Mouse (Mus musculus): ENCODE results near the gene Adamtsl4. TPM values are rescaled to one million over a fixed set of nuclear protein-coding genes. Genes with fewer than 3 reads are reported as not detected.
"Not testable (repeated sequence)": the region's sequence is repeated elsewhere in the genome, so short reads cannot be mapped to it uniquely, and the experiment has no call there.

Gene Adamtsl4
- total and polyA plus RNA-seq, 3 experiments = 39.2 to 51.4 (median 46.2) TPM

GRCm38 (mm10) chr3:95673707-95674211, 14.0 kb downstream of the Adamtsl4 start:
- 7% methylated on average over 11 of the region's 11 CpGs for WGBS
- Histone ChIP-seq H3K9ac (ENCODE audit: low read depth, low read length) (peak overlapping the region; percentile 79), H3K4me3 (peak overlapping the region; percentile 31; the same call in 1 of the 2 replicates), H3K79me2 (replicated peaks; ENCODE audit: control insufficient read depth, insufficient read depth, low read length) (peaks cover 4% of the 10 kb centered on the region; the same call in 1 of the 2 replicates), H3K27ac (peak overlapping the region; percentile 96), H3K4me1 (ENCODE audit: control insufficient read depth, insufficient read depth, low read length) (peaks cover 50% of the 10 kb centered on the region), H3K36me3 (ENCODE audit: control insufficient read depth, insufficient read depth, low read length) (peaks cover 22% of the 10 kb centered on the region), H3K27me3 (ENCODE audit: control insufficient read depth, insufficient read depth, low read length) (no peaks in the 10 kb centered on the region)
- intact Hi-C loops (cut with DNase I) = loop anchor here (2.0 kb wide), 1 partner anchor 21 kb away; no protein-coding TSS in a partner anchor
- no peak for TF ChIP-seq EP300 (IDR thresholded peaks at IDR 0.05; ENCODE audit: insufficient read depth, low read depth, low read length)
- TF ChIP-seq CTCF (IDR thresholded peaks at IDR 0.05) = no peak
- TF ChIP-seq POLR2A (IDR thresholded peaks at IDR 0.05; ENCODE audit: insufficient read depth, low read depth, low read length) = peak; percentile 18; the same call in 1 of the 2 replicates
- DNase-seq = peak; percentile 67 to 71

- TF ChIP-seq EP300 (IDR thresholded peaks at IDR 0.05; ENCODE audit: insufficient read depth, low read depth, low read length) = peak; percentile 95
- TF ChIP-seq CTCF (IDR thresholded peaks at IDR 0.05) = 0 out of 2 replicates have a peak, but pooled peaks have one; percentile 4
- TF ChIP-seq POLR2A (IDR thresholded peaks at IDR 0.05; ENCODE audit: insufficient read depth, low read depth, low read length) = peak; percentile 30; the same call in 1 of the 2 replicates
- peak; percentile 60 to 73 for DNase-seq
- peaks cover 4% of the 10 kb centered on the region; the same call in 1 of the 2 replicates for H3K79me2 ChIP-seq (replicated peaks; ENCODE audit: control insufficient read depth, insufficient read depth, low read length)
- H3K36me3 ChIP-seq (ENCODE audit: control insufficient read depth, insufficient read depth, low read length) = peaks cover 22% of the 10 kb centered on the region
- peak overlapping the region; percentile 79 for H3K9ac ChIP-seq (ENCODE audit: low read depth, low read length)
- no peaks in the 10 kb centered on the region for H3K27me3 ChIP-seq (ENCODE audit: control insufficient read depth, insufficient read depth, low read length)
- intact Hi-C loops (cut with DNase I) = no loop called here
- peak overlapping the region; percentile 96 for H3K27ac ChIP-seq
- H3K4me3 ChIP-seq = peak overlapping the region; percentile 31; the same call in 1 of the 2 replicates
- 24% methylated on average over 10 of the region's 10 CpGs for WGBS
- H3K4me1 ChIP-seq (ENCODE audit: control insufficient read depth, insufficient read depth, low read length) = peaks cover 54% of the 10 kb centered on the region
These were observed 14.6 kb downstream of the Adamtsl4 start for GRCm38 (mm10) chr3:95672861-95673706.

- Histone ChIP-seq H3K9ac (ENCODE audit: low read depth, low read length) (peak overlapping the region; percentile 11), H3K79me2 (replicated peaks; ENCODE audit: control insufficient read depth, insufficient read depth, low read length) (peaks cover 4% of the 10 kb centered on the region; the same call in 1 of the 2 replicates), H3K36me3 (ENCODE audit: control insufficient read depth, insufficient read depth, low read length) (peaks cover 25% of the 10 kb centered on the region), H3K27me3 (ENCODE audit: control insufficient read depth, insufficient read depth, low read length) (no peaks in the 10 kb centered on the region), H3K4me1 (ENCODE audit: control insufficient read depth, insufficient read depth, low read length) (peaks cover 57% of the 10 kb centered on the region), H3K4me3 (no peak overlapping the region), H3K27ac (peak overlapping the region; percentile 96)
- TF ChIP-seq EP300 (IDR thresholded peaks at IDR 0.05; ENCODE audit: insufficient read depth, low read depth, low read length) (peak; percentile 55; the same call in 1 of the 2 replicates), CTCF (IDR thresholded peaks at IDR 0.05) (no peak), POLR2A (IDR thresholded peaks at IDR 0.05; ENCODE audit: insufficient read depth, low read depth, low read length) (no peak)
- no peak for DNase-seq
- intact Hi-C loops (cut with DNase I) = no loop called here
- WGBS = 18% methylated on average over 3 of the region's 3 CpGs
These were observed 15.3 kb downstream of the Adamtsl4 start for GRCm38 (mm10) chr3:95672461-95672860.

GRCm38 (mm10) chr3:95671201-95671600, 16.5 kb downstream of the Adamtsl4 start:
- no peak for DNase-seq
- no peak for TF ChIP-seq EP300 (IDR thresholded peaks at IDR 0.05; ENCODE audit: insufficient read depth, low read depth, low read length)
- TF ChIP-seq CTCF (IDR thresholded peaks at IDR 0.05) = no peak
- TF ChIP-seq POLR2A (IDR thresholded peaks at IDR 0.05; ENCODE audit: insufficient read depth, low read depth, low read length) = no peak
- whole genome bisulfite sequencing = 82% methylated on average over 5 of the region's 5 CpGs

GRCm38 (mm10) chr3:95670419-95670818, 17.3 kb downstream of the Adamtsl4 start:
- peak overlapping the region; percentile 96; the same call in 1 of the 2 replicates for H3K27ac ChIP-seq
- peaks cover 35% of the 10 kb centered on the region for H3K36me3 ChIP-seq (ENCODE audit: control insufficient read depth, insufficient read depth, low read length)
- H3K9ac ChIP-seq (ENCODE audit: low read depth, low read length); H3K4me3 ChIP-seq; intact Hi-C loops (cut with DNase I); H3K27me3 ChIP-seq (ENCODE audit: control insufficient read depth, insufficient read depth, low read length); H3K79me2 ChIP-seq (replicated peaks; ENCODE audit: control insufficient read depth, insufficient read depth, low read length); DNase-seq: not testable (repeated sequence)
- TF ChIP-seq CTCF (IDR thresholded peaks at IDR 0.05) = peak; percentile 48
- peaks cover 55% of the 10 kb centered on the region for H3K4me1 ChIP-seq (ENCODE audit: control insufficient read depth, insufficient read depth, low read length)
- 90% methylated on average over 3 of the region's 3 CpGs for WGBS

More at GRCm38 (mm10) chr3:95671201-95671600, 16.5 kb downstream of the Adamtsl4 start:
- Histone ChIP-seq H3K27me3 (ENCODE audit: control insufficient read depth, insufficient read depth, low read length) (no peaks in the 10 kb centered on the region), H3K79me2 (replicated peaks; ENCODE audit: control insufficient read depth, insufficient read depth, low read length) (peaks cover 4% of the 10 kb centered on the region; the same call in 1 of the 2 replicates), H3K4me1 (ENCODE audit: control insufficient read depth, insufficient read depth, low read length) (peaks cover 56% of the 10 kb centered on the region), H3K27ac (peak overlapping the region; percentile 96), H3K36me3 (ENCODE audit: control insufficient read depth, insufficient read depth, low read length) (peaks cover 32% of the 10 kb centered on the region), H3K9ac (ENCODE audit: low read depth, low read length) (no peak overlapping the region), H3K4me3 (no peak overlapping the region)
- intact Hi-C loops (cut with DNase I) = no loop called here
